Mouse (Mus musculus) gastrocnemius, postnatal 36 days (tissue): ENCODE measurements at regions not wholly inside any gene's neighbourhood (a gene's known extent, or its start where the extent isn't known, plus 50 kb on each side); places are given as distances from the start of the nearest gene placed in this dataset.
"Not testable (repeated sequence)": the region's sequence is repeated elsewhere in the genome, so short reads cannot be mapped to it uniquely, and the experiment has no call there.

Source experiments
- DNase-seq, 2 experiments: peaks; one replicate each; pipeline ENCODE4 v3.0.0; 2022
- intact Hi-C: fragments of 180-260 bp; cut with DNase I; formaldehyde crosslinking; loops from one replicate; pipeline ENCODE4 v1.15.1; 2025

GRCm38 (mm10) chr8:24386462-24386861 is 339.2 kb downstream of the Adam3 start:
- intact Hi-C loops: loop anchor here (5.0 kb wide), 1 partner anchor 789 kb away; no protein-coding TSS in a partner anchor
- DNase-seq: peak; percentile 53 to 68

- intact Hi-C loops: no loop called here
- no peak for DNase-seq
Observed at GRCm38 (mm10) chr8:24383963-24384435, 341.7 kb downstream of the Adam3 start.

GRCm38 (mm10) chr8:24383130-24383962 is 342.3 kb downstream of the Adam3 start:
- no peak for DNase-seq
- intact Hi-C loops: no loop called here

GRCm38 (mm10) chr8:24381666-24382253 is 343.9 kb downstream of the Adam3 start:
- no peak for DNase-seq
- intact Hi-C loops: no loop called here

GRCm38 (mm10) chr8:24378070-24378469 is 347.6 kb downstream of the Adam3 start:
- intact Hi-C loops: no loop called here
- DNase-seq: no peak

- intact Hi-C loops, DNase-seq: not testable (repeated sequence)
Observed at GRCm38 (mm10) chr8:24376846-24377245, 348.8 kb downstream of the Adam3 start.

- intact Hi-C loops: no loop called here
- DNase-seq: no peak
Observed at GRCm38 (mm10) chr8:24374503-24374902, 351.1 kb downstream of the Adam3 start.

GRCm38 (mm10) chr8:24372068-24372467 is 353.6 kb downstream of the Adam3 start:
- DNase-seq: no peak
- intact Hi-C loops: no loop called here

- DNase-seq: no peak
- intact Hi-C loops: no loop called here
Observed at GRCm38 (mm10) chr8:24366000-24366399, 359.7 kb downstream of the Adam3 start.

GRCm38 (mm10) chr8:24364685-24365084 is 361.0 kb downstream of the Adam3 start:
- DNase-seq: no peak
- intact Hi-C loops: no loop called here

- intact Hi-C loops: no loop called here
Observed at GRCm38 (mm10) chr8:24359022-24359600, 366.5 kb downstream of the Adam3 start.

GRCm38 (mm10) chr8:24355146-24355545 is 370.5 kb downstream of the Adam3 start:
- intact Hi-C loops: no loop called here
- DNase-seq: no peak

More at GRCm38 (mm10) chr8:24359022-24359600, 366.5 kb downstream of the Adam3 start:
- no peak for DNase-seq

GRCm38 (mm10) chr8:24353842-24354241 is 371.8 kb downstream of the Adam3 start:
- intact Hi-C loops: no loop called here
- DNase-seq: no peak

- intact Hi-C loops: no loop called here
- no peak for DNase-seq
Observed at GRCm38 (mm10) chr8:24352322-24352721, 373.3 kb downstream of the Adam3 start.

- intact Hi-C loops: no loop called here
- DNase-seq: no peak
Observed at GRCm38 (mm10) chr8:24351760-24352159, 373.9 kb downstream of the Adam3 start.

- intact Hi-C loops: no loop called here
Observed at GRCm38 (mm10) chr8:24346390-24347113, 379.1 kb downstream of the Adam3 start.

GRCm38 (mm10) chr8:24338694-24339093 is 387.0 kb downstream of the Adam3 start:
- no peak for DNase-seq
- intact Hi-C loops: no loop called here

More at GRCm38 (mm10) chr8:24346390-24347113, 379.1 kb downstream of the Adam3 start:
- no peak for DNase-seq

GRCm38 (mm10) chr8:24337635-24338034 is 388.0 kb downstream of the Adam3 start:
- no peak for DNase-seq
- intact Hi-C loops: no loop called here

- intact Hi-C loops: no loop called here
Observed at GRCm38 (mm10) chr8:24335709-24336108, 389.9 kb downstream of the Adam3 start.

GRCm38 (mm10) chr8:24333705-24334104 is 391.9 kb downstream of the Adam3 start:
- intact Hi-C loops: no loop called here

More at GRCm38 (mm10) chr8:24335709-24336108, 389.9 kb downstream of the Adam3 start:
- no peak for DNase-seq

GRCm38 (mm10) chr8:24310893-24311292 is 414.8 kb downstream of the Adam3 start:
- intact Hi-C loops: no loop called here
- DNase-seq: no peak

More at GRCm38 (mm10) chr8:24333705-24334104, 391.9 kb downstream of the Adam3 start:
- DNase-seq: no peak
